Mouse (Mus musculus) adipose tissue, adult 10 weeks (tissue): Measurements from ENCODE around the gene Zfp28. TPM values are rescaled to one million over a fixed set of nuclear protein-coding genes. Genes with fewer than 3 reads are reported as not detected.

Source experiments
- polyA plus RNA-seq: library from polyadenylated mRNA; stranded (reverse); fragments of 350-450 nt; fragmentation: Illumina TruSeq; extraction: RNeasy Lipid Tissue Mini Kit (QIAGEN cat#74804); gene quantifications from one replicate; pipeline ENCODE4 v1.2.3, GENCODE M21; 2014; ENCODE audit warnings: low read depth, low replicate concordance

Gene Zfp28
- polyA plus RNA-seq, result 7.0 TPM

GRCm38 (mm10) chr7:6383044-6383455 is at the start of gene Zfp28:
Gene Zfp28 (plus strand): TSS chr7:6383295.

DNA sequence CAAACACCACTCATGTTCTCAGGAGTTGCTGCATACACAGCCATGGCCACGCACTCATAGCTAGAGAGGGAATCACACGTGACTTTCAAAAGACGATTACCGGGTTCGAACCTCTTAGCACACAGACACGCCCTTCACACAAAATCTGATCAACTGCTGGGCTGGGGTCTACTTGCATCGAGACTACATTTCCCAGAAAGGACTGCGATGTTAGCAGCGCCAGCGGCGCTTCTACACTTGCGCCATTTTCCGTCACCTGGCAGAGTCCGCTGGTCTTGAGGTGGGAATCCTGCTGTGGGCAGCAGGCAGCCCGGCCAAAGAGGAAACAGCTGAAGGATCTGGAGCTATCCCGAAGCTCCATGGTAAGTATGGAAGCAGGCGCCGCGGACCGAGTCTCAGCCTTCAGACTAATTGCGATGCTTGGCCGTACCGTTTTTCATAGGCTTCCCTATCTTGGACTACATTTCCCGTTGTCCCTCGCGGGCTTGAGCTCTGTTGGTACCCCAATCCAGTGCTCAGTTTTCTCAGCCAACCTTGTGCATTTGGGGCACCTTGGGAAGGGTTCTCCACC is 39.5 kb upstream of the Zfp28 start, which contains the start of gene Gm3854:
Gene Gm3854, plus strand, starts transcription at position 259 of the 571 bp plus-strand sequence.

GRCm38 (mm10) chr7:6363047-6363488 is 20.0 kb upstream of the Zfp28 start, which contains the start of gene Zfp78:
Gene Zfp78 (plus strand): TSS chr7:6363280.

DNA sequence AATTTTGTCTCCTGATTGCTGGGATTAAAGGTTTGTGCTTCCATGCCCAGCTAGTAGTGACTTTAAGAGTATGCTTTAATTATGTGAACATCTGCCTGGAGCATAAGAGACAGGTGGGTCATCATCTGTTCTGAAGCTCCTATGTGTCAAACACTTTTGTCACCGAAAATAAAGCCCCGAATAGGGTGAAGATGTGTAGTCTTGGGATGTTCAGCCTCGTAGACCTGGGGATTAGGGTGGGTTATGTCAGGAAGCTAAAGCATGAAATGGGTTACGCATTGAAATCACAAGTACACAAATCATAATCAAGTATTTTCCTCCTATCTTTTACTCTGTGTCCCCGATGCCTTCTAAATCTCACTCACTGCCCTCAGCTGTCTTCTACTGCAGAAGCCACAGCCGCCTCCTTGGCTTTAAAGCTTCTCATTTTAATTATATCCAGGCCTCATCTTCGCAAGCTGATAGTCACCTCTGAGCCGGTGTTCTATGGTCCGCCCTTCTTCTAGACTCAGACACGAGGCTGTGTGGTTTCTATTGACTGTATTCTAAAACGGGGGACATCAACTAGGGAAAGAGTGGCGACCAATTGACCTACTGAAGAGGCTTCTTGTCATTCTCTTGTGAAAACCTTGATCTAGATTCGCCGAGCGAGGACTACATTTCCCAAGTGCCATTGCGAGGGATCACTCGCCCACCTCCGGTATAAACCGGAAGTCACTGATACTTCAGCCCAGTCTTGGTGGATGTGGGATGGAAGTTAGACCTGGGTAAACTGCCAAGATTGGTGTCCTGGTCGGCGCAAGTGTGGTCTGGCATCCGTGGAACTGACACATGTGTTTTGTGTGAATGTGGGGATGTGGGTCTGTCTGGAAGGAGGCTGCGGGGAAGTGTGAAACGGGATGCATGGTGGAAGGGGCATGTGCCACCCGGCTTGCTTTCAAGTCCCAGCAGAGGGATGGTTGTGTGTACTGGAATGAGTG is 15.2 kb downstream of the Zfp28 start, which contains the start of gene Smim17:
Gene Smim17, plus strand, starts transcription at position 720 of the 980 bp plus-strand sequence.

GRCm38 (mm10) chr7:6410043-6410442 is 26.9 kb downstream of the Zfp28 start, which contains the start of gene Gm20715:
Gene Gm20715 (plus strand): TSS chr7:6410277.

GRCm38 (mm10) chr7:6438388-6438787 is 55.3 kb downstream of the Zfp28 start, which contains the start of gene Olfr1344:
Gene Olfr1344 (plus strand): TSS chr7:6438688.

Other genes with a start within 250 kb of the Zfp28 start
- gene Zfp787, start 227.3 kb upstream of the Zfp28 start, polyA plus RNA-seq, result 43.9 TPM
- 9.7 TPM for gene Zfp444, start 211.1 kb upstream of the Zfp28 start, polyA plus RNA-seq
- gene Galp, start 186.2 kb upstream of the Zfp28 start, polyA plus RNA-seq, result not detected
- gene Zscan5b, start 161.0 kb upstream of the Zfp28 start, polyA plus RNA-seq, result not detected
- 1,688 TPM for gene Epp13, start 130.6 kb upstream of the Zfp28 start, polyA plus RNA-seq
- gene Zfp667, start 96.7 kb upstream of the Zfp28 start, polyA plus RNA-seq, result 5.4 TPM
- 2.5 TPM for gene Zfp583, start 52.0 kb upstream of the Zfp28 start, polyA plus RNA-seq
- gene Gm3854, start 39.5 kb upstream of the Zfp28 start, polyA plus RNA-seq, result 0.71 TPM
- gene Zfp78, start 20.0 kb upstream of the Zfp28 start, polyA plus RNA-seq, result 3.4 TPM
- not detected for gene Smim17, start 15.4 kb downstream of the Zfp28 start, polyA plus RNA-seq
- 0.10 TPM for gene Gm20715, start 27.0 kb downstream of the Zfp28 start, polyA plus RNA-seq
- gene Olfr1344, start 55.4 kb downstream of the Zfp28 start, polyA plus RNA-seq, result not detected
- not detected for gene Olfr1336, start 72.9 kb downstream of the Zfp28 start, polyA plus RNA-seq
- not detected for gene Olfr1346, start 83.8 kb downstream of the Zfp28 start, polyA plus RNA-seq
- gene Olfr5, start 103.6 kb downstream of the Zfp28 start, polyA plus RNA-seq, result not detected
- gene Olfr1347, start 116.5 kb downstream of the Zfp28 start, polyA plus RNA-seq, result not detected
- gene Olfr1348, start 125.5 kb downstream of the Zfp28 start, polyA plus RNA-seq, result not detected
- gene Olfr1349, start 139.7 kb downstream of the Zfp28 start, polyA plus RNA-seq, result 0.14 TPM
- not detected for gene Olfr1350, start 181.5 kb downstream of the Zfp28 start, polyA plus RNA-seq